Mouse (Mus musculus): ENCODE measurements at regions not wholly inside any gene's neighbourhood (a gene's known extent, or its start where the extent isn't known, plus 50 kb on each side); places are given as distances from the start of the nearest gene placed in this dataset.
"Not testable (repeated sequence)": the region's sequence is repeated elsewhere in the genome, so short reads cannot be mapped to it uniquely, and the experiment has no call there.

DNA sequence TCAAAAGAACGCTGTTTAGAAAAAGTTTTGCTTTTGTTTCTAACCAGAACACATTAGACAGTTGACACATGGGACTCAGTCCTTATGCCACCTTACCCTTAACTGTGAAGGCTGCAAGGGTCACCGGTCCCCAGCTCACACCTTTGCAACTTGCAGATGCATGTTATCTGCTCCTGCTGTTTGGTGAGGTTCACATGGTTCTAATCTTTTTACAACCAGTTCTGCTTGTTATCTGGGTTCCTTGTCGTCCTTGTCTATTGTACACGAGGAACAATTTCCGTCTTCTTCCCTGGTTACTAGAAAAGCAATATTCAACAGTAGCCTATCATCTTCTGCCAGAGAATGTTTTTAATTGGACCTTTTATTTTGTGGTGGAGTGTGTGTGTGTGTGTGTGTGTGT lies 200.8 kb downstream of the Gm21738 start:
- not testable (repeated sequence) for DNase-seq (ENCODE audit: low read depth, low spot score)

DNA sequence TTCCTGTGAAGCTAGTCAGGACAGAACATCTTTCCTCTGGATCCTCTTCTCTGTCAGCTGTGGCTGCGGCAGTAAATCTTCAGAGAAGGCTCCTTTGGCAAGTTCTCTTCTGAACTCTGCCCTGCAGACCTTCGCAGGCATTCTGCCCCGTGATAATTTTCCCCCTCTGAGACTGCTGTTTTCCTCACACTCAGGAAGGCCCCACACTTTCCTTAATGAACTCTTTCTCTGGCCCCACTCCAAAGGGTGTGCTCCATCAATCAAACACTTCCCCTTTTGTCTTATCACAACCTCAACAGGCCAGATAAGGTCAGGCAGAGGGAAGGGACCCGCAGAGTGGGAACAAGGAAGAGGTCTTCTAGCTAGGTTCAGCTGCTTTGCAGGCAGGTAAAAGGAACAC lies 210.2 kb downstream of the Gm21738 start:
- no peak for DNase-seq (ENCODE audit: low read depth, low spot score)

DNA sequence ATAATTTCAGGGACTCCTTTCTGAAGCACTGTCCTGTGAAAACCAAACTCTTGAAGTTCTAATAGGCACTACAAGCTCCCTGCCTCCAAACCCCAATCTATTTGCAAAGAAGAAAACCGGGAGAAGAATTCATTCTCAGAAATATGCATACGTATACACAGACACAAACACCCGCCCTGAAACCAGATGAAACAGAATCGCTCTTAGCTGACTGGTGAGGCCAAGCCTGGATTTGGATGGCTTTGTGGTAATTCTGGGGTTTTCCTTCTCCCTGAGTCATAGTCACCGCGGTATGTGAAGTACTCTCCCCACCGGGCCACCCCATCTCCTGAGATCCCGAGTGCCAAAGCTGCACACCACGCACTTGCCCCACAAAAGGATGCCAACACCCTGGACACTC lies 238.5 kb downstream of the Gm21738 start:
- DNase-seq (ENCODE audit: low read depth, low spot score) = not testable (repeated sequence)

DNA sequence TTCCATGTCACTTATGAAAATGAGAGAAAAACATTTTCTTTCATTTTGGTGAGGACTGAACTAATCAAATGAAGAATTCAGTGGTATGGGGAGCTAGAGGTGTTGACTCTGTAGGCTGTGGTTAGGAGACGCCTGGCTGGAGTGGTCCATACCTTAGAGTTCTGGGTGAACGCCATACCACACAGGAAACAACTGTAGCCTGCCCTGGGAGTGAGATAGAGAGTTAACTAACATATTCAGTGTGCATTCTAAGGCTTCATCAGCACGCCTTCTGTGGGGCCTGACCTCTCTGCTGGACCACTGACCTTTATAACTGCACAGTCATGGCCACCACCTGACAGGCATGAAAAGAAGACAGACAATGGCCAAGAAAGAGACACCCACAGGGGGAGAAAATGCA lies 240.7 kb downstream of the Gm21738 start:
- DNase-seq (ENCODE audit: low read depth, low spot score) = not testable (repeated sequence)

DNA sequence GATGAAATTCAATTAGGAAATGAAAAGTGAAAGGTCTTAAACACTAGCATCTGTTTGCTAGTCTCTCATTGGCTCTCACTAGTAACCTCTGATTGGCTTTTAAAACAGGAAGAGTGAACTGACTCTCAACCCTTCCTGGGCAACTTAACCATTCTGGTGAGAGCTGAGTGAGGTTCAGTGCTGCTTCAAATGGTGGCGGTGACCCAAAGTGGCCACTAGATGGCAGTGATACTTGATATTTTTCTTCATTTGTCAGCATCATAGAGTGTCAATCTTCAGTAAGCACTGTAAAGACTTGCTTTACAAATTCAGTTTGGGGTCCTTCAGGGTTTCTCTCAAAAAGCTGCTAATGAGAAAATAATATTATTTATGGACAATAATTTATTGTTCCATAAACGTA lies 243.4 kb downstream of the Gm21738 start:
- DNase-seq (ENCODE audit: low read depth, low spot score) = peak; percentile 61

DNA sequence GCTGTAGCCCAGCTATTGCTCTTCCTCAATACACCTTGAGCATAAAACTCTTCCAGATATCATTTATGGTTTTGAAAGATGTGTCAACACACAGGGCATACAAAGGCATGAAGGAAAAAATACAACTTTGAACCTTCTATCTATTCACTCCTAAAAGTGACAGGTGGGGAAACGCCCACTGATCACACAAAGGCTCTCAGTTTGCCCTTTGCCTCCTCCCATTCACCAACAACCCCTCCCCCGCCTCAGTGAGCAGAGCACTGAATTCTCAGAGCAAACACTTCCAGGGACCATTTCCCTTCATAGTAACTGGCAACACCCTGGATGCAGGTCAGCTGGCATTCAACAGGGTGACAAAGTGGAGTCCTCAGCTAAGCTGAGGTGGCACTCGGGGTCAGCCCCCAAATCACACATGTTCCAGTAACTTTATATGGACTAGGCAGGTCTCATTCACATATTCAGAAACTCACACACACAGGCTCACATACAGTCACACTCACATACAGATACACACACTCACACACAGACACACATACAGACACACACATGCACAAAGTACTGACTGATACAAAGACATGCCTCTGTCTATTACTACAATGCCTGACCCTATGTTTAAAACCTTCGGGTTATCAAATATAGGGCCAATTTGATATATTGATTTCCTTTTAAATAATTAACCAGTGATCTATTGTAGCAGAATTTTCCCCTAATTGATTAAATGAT lies 248.3 kb downstream of the Gm21738 start:
- not testable (repeated sequence) for DNase-seq (ENCODE audit: low read depth, low spot score)

DNA sequence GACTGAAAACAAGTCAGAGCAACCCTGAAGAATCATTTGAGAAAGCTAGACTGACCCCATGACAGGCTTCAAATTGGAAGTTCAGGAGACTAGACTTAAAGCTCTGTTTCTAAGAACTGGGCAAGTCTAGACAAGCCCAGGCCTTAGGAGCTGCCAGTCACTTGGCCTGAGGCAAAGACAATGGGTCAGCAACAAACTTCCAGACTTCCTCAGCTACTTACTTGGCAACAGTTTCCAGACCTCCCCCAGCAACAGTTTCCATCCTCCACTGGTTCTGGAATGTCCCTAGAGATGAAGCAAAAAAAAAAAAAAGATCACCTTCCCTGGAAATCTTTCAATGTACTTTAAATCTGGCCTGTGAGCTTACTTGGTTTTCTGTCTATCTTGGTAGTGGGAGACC lies 251.9 kb downstream of the Gm21738 start:
- DNase-seq (ENCODE audit: low read depth, low spot score) = no peak

DNA sequence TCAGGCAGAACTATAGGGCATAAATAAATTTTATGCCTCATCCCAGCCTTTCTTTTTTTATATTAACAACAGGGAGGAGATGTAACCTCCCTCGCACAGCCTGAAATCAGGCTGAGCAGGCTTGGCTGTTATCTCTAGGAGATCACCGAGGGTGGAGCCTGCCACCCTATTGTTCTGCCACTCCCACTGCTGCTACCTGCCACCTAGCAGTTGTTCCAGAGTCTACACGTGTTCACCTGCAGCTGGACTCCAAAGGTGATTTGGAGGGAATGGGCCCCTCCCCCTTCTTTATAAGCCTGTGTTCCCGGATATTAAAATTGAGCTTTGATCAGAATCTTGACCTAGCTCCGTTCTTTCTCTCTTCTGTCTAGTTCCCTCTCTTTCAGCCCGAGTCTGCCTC lies 245.8 kb upstream of the Ube2e2 start:
- not testable (repeated sequence) for DNase-seq (ENCODE audit: low read depth, low spot score)

DNA sequence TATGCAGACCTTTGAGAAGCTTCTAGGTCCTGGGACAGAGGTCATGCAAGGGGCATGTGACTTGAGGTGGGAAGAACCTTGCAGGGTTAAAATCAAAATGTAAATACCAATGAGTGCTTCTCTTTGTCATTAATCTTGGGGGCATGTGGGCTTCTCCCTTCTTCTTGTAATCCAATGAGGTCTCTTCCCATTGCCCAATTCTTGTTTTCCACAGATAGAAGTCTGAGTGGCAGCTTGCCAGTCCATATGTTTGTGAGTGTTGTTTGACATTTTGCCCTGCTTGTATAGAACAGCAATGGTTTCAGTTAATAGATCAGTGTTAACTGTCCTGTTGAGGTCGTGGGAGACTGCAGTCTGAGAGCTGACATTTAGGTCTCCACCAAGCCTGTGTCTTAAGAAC lies 237.5 kb upstream of the Ube2e2 start:
- DNase-seq (ENCODE audit: low read depth, low spot score) = no peak

Data from R1 (cell line).